Mouse (Mus musculus) G1E (cell line): ENCODE results near the gene Sh3pxd2a.

Experiments
- CTCF ChIP-seq: IDR thresholded peaks from 2 replicates; pipeline ENCODE4 v1.5.1; 2012; ENCODE audit warnings: low read depth, low read length, inconsistent platforms, mixed read lengths
- GATA1 ChIP-seq: IDR thresholded peaks from 2 replicates; pipeline ENCODE4 v1.6.1; 2012; ENCODE audit warnings: borderline replicate concordance, low read length, inconsistent platforms, mixed read lengths
- GATA2 ChIP-seq: IDR thresholded peaks from 2 replicates; pipeline ENCODE4 v1.6.1; 2012; ENCODE audit warnings: low read depth, low read length, inconsistent platforms, borderline replicate concordance

DNA sequence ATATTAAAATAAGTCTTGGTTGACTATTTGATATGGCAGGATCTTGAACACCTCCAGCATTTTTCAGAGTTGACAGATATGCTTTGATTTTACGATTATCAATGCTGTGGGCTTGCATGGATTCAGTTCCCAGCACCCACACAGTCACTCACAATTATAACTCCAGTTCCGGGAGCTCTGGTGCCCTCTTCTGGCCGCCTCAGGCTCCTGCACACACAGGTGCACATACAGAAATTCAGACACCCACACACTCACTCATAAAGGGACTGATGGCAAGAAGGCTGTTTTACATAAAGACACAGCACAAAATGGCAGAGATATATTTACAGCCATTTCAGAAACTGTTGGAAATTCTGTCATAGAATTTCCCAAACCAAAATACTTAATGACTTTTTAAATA is 25.0 kb upstream of the Sh3pxd2a start:
- TF ChIP-seq GATA1 (no peak), CTCF (no peak), GATA2 (no peak)
